Mouse (Mus musculus): ENCODE measurements at regions not wholly inside any gene's neighbourhood (a gene's known extent, or its start where the extent isn't known, plus 50 kb on each side); places are given as distances from the start of the nearest gene placed in this dataset.

GRCm38 (mm10) chr7:73616971-73617906 is 75.6 kb upstream of the Chd2 start:
- H3K4me3 ChIP-seq (ENCODE audit: low read depth, low read length): peak overlapping the region; percentile 61
- WGBS: 2% methylated on average over 21 of the region's 21 CpGs
- peak overlapping the region; percentile 79 for H3K4me2 ChIP-seq (ENCODE audit: low read depth, low read length)
- H3K27ac ChIP-seq (ENCODE audit: low read depth, low read length): peak overlapping the region; percentile 100
- no peaks in the 10 kb centered on the region for H3K9me3 ChIP-seq (ENCODE audit: control insufficient read depth, low read length)
- H3K36me3 ChIP-seq (ENCODE audit: control insufficient read depth, insufficient read depth, low read length): no peaks in the 10 kb centered on the region
- H3K27me3 ChIP-seq (ENCODE audit: control insufficient read depth, insufficient read depth, low read length): no peaks in the 10 kb centered on the region
- H3K9ac ChIP-seq (replicated peaks; ENCODE audit: low read depth, low read length): peak overlapping the region; percentile 97
- peaks cover 20% of the 10 kb centered on the region for H3K4me1 ChIP-seq (ENCODE audit: control insufficient read depth, insufficient read depth, low read length)
- no peak for ATAC-seq (ENCODE audit: low read depth)

GRCm38 (mm10) chr7:73616015-73616414 is 74.4 kb upstream of the Chd2 start:
- Histone ChIP-seq H3K4me1 (ENCODE audit: control insufficient read depth, insufficient read depth, low read length) (peaks cover 20% of the 10 kb centered on the region), H3K27ac (ENCODE audit: low read depth, low read length) (peak overlapping the region; percentile 100), H3K27me3 (ENCODE audit: control insufficient read depth, insufficient read depth, low read length) (no peaks in the 10 kb centered on the region), H3K9me3 (ENCODE audit: control insufficient read depth, low read length) (no peaks in the 10 kb centered on the region), H3K4me3 (ENCODE audit: low read depth, low read length) (no peak overlapping the region), H3K36me3 (ENCODE audit: control insufficient read depth, insufficient read depth, low read length) (no peaks in the 10 kb centered on the region), H3K9ac (replicated peaks; ENCODE audit: low read depth, low read length) (no peak overlapping the region; the same call in 1 of the 2 replicates), H3K4me2 (ENCODE audit: low read depth, low read length) (peak overlapping the region; percentile 32; the same call in 1 of the 2 replicates)
- ATAC-seq (ENCODE audit: low read depth): no peak
- 28% methylated on average over 11 of the region's 11 CpGs for WGBS

- Histone ChIP-seq H3K9me3 (ENCODE audit: control insufficient read depth, low read length) (no peaks in the 10 kb centered on the region), H3K4me2 (ENCODE audit: low read depth, low read length) (no peak overlapping the region), H3K27ac (ENCODE audit: low read depth, low read length) (peak overlapping the region; percentile 41; the same call in 1 of the 2 replicates), H3K4me3 (ENCODE audit: low read depth, low read length) (no peak overlapping the region), H3K9ac (replicated peaks; ENCODE audit: low read depth, low read length) (no peak overlapping the region), H3K36me3 (ENCODE audit: control insufficient read depth, insufficient read depth, low read length) (no peaks in the 10 kb centered on the region), H3K4me1 (ENCODE audit: control insufficient read depth, insufficient read depth, low read length) (peaks cover 20% of the 10 kb centered on the region), H3K27me3 (ENCODE audit: control insufficient read depth, insufficient read depth, low read length) (no peaks in the 10 kb centered on the region)
- ATAC-seq (ENCODE audit: low read depth): no peak
- WGBS: 78% methylated on average over 8 of the region's 8 CpGs
Measured at GRCm38 (mm10) chr7:73614840-73615555, 73.4 kb upstream of the Chd2 start.

- peaks cover 20% of the 10 kb centered on the region for H3K4me1 ChIP-seq (ENCODE audit: control insufficient read depth, insufficient read depth, low read length)
- H3K4me2 ChIP-seq (ENCODE audit: low read depth, low read length): no peak overlapping the region
- no peaks in the 10 kb centered on the region for H3K27me3 ChIP-seq (ENCODE audit: control insufficient read depth, insufficient read depth, low read length)
- 0 out of 2 replicates have a peak overlapping the region, but pooled peaks have one; percentile 41 for H3K27ac ChIP-seq (ENCODE audit: low read depth, low read length)
- no peak overlapping the region for H3K9ac ChIP-seq (replicated peaks; ENCODE audit: low read depth, low read length)
- no peaks in the 10 kb centered on the region for H3K36me3 ChIP-seq (ENCODE audit: control insufficient read depth, insufficient read depth, low read length)
- ATAC-seq (ENCODE audit: low read depth): no peak
- 79% methylated on average over 4 of the region's 4 CpGs for WGBS
- no peaks in the 10 kb centered on the region for H3K9me3 ChIP-seq (ENCODE audit: control insufficient read depth, low read length)
- no peak overlapping the region for H3K4me3 ChIP-seq (ENCODE audit: low read depth, low read length)
Measured at GRCm38 (mm10) chr7:73614341-73614740, 72.7 kb upstream of the Chd2 start.

- no peak for ATAC-seq (ENCODE audit: low read depth)
- 86% methylated on average over 3 of the region's 3 CpGs for WGBS
- no peak overlapping the region for H3K9ac ChIP-seq (replicated peaks; ENCODE audit: low read depth, low read length)
- no peaks in the 10 kb centered on the region for H3K36me3 ChIP-seq (ENCODE audit: control insufficient read depth, insufficient read depth, low read length)
- H3K27ac ChIP-seq (ENCODE audit: low read depth, low read length): no peak overlapping the region
- no peak overlapping the region for H3K4me2 ChIP-seq (ENCODE audit: low read depth, low read length)
- H3K9me3 ChIP-seq (ENCODE audit: control insufficient read depth, low read length): no peaks in the 10 kb centered on the region
- H3K4me3 ChIP-seq (ENCODE audit: low read depth, low read length): no peak overlapping the region
- peaks cover 20% of the 10 kb centered on the region for H3K4me1 ChIP-seq (ENCODE audit: control insufficient read depth, insufficient read depth, low read length)
- H3K27me3 ChIP-seq (ENCODE audit: control insufficient read depth, insufficient read depth, low read length): no peaks in the 10 kb centered on the region
Measured at GRCm38 (mm10) chr7:73612752-73613092, 71.1 kb upstream of the Chd2 start.

DNA sequence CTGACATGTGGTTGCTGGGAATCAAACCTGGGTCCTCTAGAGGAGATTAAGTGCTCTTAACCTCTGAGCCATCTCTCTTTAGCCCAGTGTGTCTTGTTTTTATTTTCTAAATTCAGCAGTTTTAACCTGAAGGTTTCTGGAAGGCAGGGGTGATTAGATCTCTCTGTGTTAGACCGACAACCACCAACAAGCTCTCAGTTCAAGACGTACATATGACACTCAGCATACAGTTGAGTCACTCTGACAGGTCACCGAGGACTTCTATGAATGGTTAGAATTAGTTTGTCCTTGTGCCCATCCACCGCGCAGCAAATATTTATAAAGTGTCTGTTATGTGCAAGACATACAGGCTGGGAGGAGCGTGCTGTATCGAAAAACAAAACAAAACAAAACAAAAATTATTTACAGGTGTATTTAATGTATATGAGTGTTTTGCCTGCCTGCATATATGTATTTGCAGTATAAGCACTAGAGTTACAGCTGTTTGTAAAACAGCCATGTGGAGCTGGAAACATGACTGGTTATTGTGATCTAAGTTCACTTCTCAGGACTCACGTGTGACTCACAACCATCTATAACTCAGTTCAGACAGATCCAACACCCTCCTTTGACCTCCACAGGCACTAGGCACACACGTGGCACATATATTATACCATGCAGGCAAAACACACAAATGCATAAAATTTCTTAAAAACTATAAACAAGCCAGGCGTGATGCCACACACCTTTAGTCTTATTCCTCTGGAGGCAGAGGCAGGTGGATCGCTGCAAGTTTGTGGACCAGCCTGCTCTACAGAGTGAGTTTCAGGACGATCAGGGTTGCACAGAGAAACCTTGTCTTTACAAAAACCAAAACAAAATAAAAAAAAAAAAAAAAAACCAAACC is 70.5 kb upstream of the Chd2 start:
- Histone ChIP-seq H3K4me1 (ENCODE audit: control insufficient read depth, insufficient read depth, low read length) (peaks cover 18% of the 10 kb centered on the region), H3K4me3 (ENCODE audit: low read depth, low read length) (no peak overlapping the region), H3K27ac (ENCODE audit: low read depth, low read length) (no peak overlapping the region), H3K4me2 (ENCODE audit: low read depth, low read length) (no peak overlapping the region), H3K9ac (replicated peaks; ENCODE audit: low read depth, low read length) (no peak overlapping the region), H3K9me3 (ENCODE audit: control insufficient read depth, low read length) (no peaks in the 10 kb centered on the region), H3K36me3 (ENCODE audit: control insufficient read depth, insufficient read depth, low read length) (no peaks in the 10 kb centered on the region), H3K27me3 (ENCODE audit: control insufficient read depth, insufficient read depth, low read length) (no peaks in the 10 kb centered on the region)
- no peak for ATAC-seq (ENCODE audit: low read depth)
- WGBS: 91% methylated on average over 12 of the region's 12 CpGs

DNA sequence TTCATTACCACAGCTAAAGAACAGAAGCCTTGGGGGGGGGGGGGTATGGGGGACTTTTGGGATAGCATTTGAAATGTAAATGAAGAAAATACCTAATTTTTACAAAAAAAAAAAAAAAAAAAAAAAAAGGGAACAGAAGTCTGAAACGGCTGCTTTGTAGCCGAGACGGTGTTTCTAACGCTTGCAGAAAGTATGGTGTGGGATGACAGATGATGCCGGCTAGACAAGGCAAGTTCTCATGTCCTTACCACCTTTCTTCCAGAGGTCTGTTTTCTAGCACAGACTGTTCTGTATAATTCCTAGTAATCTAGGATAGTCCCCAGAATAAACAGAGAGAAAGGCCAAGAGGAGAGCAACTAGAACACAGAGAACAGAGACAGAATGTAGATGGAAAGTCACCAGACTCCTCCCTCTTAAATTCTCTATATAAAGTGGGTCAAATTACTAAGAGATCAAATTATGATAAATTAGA is 67.2 kb upstream of the Chd2 start:
- 0 out of 2 replicates have a peak overlapping the region, but pooled peaks have one; percentile 16 for H3K9ac ChIP-seq (replicated peaks; ENCODE audit: low read depth, low read length)
- H3K4me2 ChIP-seq (ENCODE audit: low read depth, low read length): peak overlapping the region; percentile 14; the same call in 1 of the 2 replicates
- no peaks in the 10 kb centered on the region for H3K36me3 ChIP-seq (ENCODE audit: control insufficient read depth, insufficient read depth, low read length)
- no peak overlapping the region for H3K4me3 ChIP-seq (ENCODE audit: low read depth, low read length)
- no peak for ATAC-seq (ENCODE audit: low read depth)
- 24% methylated on average over 5 of the region's 5 CpGs for whole genome bisulfite sequencing
- H3K9me3 ChIP-seq (ENCODE audit: control insufficient read depth, low read length): no peaks in the 10 kb centered on the region
- peak overlapping the region; percentile 93; the same call in 1 of the 2 replicates for H3K27ac ChIP-seq (ENCODE audit: low read depth, low read length)
- no peaks in the 10 kb centered on the region for H3K4me1 ChIP-seq (ENCODE audit: control insufficient read depth, insufficient read depth, low read length)
- no peaks in the 10 kb centered on the region for H3K27me3 ChIP-seq (ENCODE audit: control insufficient read depth, insufficient read depth, low read length)

DNA sequence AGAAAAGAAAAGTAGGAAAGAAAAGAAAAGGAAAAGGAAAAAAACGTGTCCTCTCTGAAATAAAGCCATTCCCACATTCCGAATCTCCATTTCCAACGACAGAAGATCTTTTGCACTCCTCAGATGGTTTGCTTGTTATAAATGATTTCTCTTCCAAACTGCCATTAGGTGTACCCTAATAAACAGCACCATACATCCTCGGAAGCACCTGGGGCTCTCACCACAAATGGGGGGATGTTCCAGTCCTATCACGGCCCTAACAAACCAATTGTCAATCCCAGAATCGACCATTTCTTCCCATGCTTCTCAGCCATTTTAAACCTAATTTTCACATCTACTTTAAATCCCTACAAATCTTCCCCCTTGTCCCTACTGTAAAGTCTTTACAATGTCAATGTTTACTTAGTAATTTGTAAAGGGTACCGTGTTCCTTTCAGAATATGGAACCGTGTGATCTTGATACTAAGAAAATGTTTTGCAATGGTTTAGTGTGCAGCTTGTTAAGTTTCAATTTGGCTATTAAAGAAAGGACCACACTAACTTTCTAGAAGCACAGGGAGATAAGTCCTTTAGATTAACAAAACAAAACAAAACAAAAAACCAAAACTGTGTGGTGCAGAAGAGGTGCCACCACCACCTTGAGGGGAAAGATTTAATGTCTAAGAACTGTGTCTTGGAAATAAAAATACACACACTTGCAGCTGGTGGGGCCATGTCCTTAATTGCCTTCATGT is 66.6 kb upstream of the Chd2 start:
- H3K4me3 ChIP-seq (ENCODE audit: low read depth, low read length): no peak overlapping the region
- H3K4me1 ChIP-seq (ENCODE audit: control insufficient read depth, insufficient read depth, low read length): no peaks in the 10 kb centered on the region
- H3K36me3 ChIP-seq (ENCODE audit: control insufficient read depth, insufficient read depth, low read length): no peaks in the 10 kb centered on the region
- H3K9ac ChIP-seq (replicated peaks; ENCODE audit: low read depth, low read length): no peak overlapping the region; the same call in 1 of the 2 replicates
- H3K4me2 ChIP-seq (ENCODE audit: low read depth, low read length): peak overlapping the region; percentile 50
- peak overlapping the region; percentile 93 for H3K27ac ChIP-seq (ENCODE audit: low read depth, low read length)
- 16% methylated on average over 8 of the region's 8 CpGs for WGBS
- H3K9me3 ChIP-seq (ENCODE audit: control insufficient read depth, low read length): no peaks in the 10 kb centered on the region
- H3K27me3 ChIP-seq (ENCODE audit: control insufficient read depth, insufficient read depth, low read length): no peaks in the 10 kb centered on the region
- ATAC-seq (ENCODE audit: low read depth): no peak
